Mouse (Mus musculus) large intestine, adult 2 months (tissue): Measurements from ENCODE around the gene Gm49325. TPM values are rescaled to one million over a fixed set of nuclear protein-coding genes. Genes with fewer than 3 reads are reported as not detected.
"Not testable (repeated sequence)": the region's sequence is repeated elsewhere in the genome, so short reads cannot be mapped to it uniquely, and the experiment has no call there.

Experiments used
- DNase-seq: peaks from one replicate; pipeline ENCODE4 v3.0.0-alpha.2; 2012; ENCODE audit warnings: low read depth, low spot score
- whole genome bisulfite sequencing: fragments of 180-500 bp; shearing (Covaris S2); methylation state at CpG from one replicate; pipeline ENCODE4 v1.1.7; 2018; 5-methylcytosine and 5-hydroxymethylcytosine counted together
- polyA plus RNA-seq: library from polyadenylated mRNA; depleted of rRNA; stranded (reverse); fragments of >200 nt; gene quantifications from 2 replicates; pipeline ENCODE4 v1.2.3, GENCODE M21; 2012; rRNA removed

The Gm49325 gene
- polyA plus RNA-seq, 1 experiment: not detected

- DNase-seq: no peak
- 60% methylated on average over 15 of the region's 15 CpGs for WGBS
Measured at GRCm38 (mm10) chr10:77658286-77658994, 52.4 kb downstream of the Gm49325 start.

- 48% methylated on average over 43 of the region's 43 CpGs for WGBS
- DNase-seq: no peak
Measured at GRCm38 (mm10) chr10:77663949-77664665, 58.1 kb downstream of the Gm49325 start.

- no peak for DNase-seq
Measured at GRCm38 (mm10) chr10:77666342-77666741, 60.3 kb downstream of the Gm49325 start.

GRCm38 (mm10) chr10:77667402-77667801, 61.4 kb downstream of the Gm49325 start:
- WGBS: 63% methylated on average over 4 of the region's 4 CpGs
- no peak for DNase-seq

More at GRCm38 (mm10) chr10:77666342-77666741, 60.3 kb downstream of the Gm49325 start:
- 18% methylated on average over 8 of the region's 8 CpGs for WGBS

- 37% methylated on average over 4 of the region's 4 CpGs for WGBS
- DNase-seq: no peak
Measured at GRCm38 (mm10) chr10:77670710-77671109, 64.7 kb downstream of the Gm49325 start.

GRCm38 (mm10) chr10:77671519-77671918, 65.5 kb downstream of the Gm49325 start:
- 21% methylated on average over 4 of the region's 4 CpGs for WGBS
- DNase-seq: no peak

GRCm38 (mm10) chr10:77673765-77674164, 67.8 kb downstream of the Gm49325 start:
- DNase-seq: no peak
- 64% methylated on average over 13 of the region's 13 CpGs for WGBS

GRCm38 (mm10) chr10:77677562-77677961, 71.6 kb downstream of the Gm49325 start:
- DNase-seq: no peak
- under 1% methylated on average over 35 of the region's 35 CpGs for WGBS

- no peak for DNase-seq
- WGBS: 75% methylated on average over 7 of the region's 7 CpGs
Measured at GRCm38 (mm10) chr10:77682994-77683393, 77.0 kb downstream of the Gm49325 start.

GRCm38 (mm10) chr10:77684181-77684580, 78.2 kb downstream of the Gm49325 start:
- DNase-seq: no peak

GRCm38 (mm10) chr10:77685895-77686664, 80.1 kb downstream of the Gm49325 start, which contains the start of gene Tspear:
TSS of gene Tspear (plus strand) at chr10:77686569.
- 9% methylated on average over 22 of the region's 22 CpGs for WGBS
- no peak for DNase-seq

More at GRCm38 (mm10) chr10:77684181-77684580, 78.2 kb downstream of the Gm49325 start:
- 44% methylated on average over 8 of the region's 8 CpGs for WGBS

- 47% methylated on average over 10 of the region's 10 CpGs for WGBS
- no peak for DNase-seq
Measured at GRCm38 (mm10) chr10:77687021-77687420, 81.0 kb downstream of the Gm49325 start.

- not testable (repeated sequence) for DNase-seq
- 37% methylated on average over 3 of the region's 3 CpGs for WGBS
Measured at GRCm38 (mm10) chr10:77690356-77690807, 84.4 kb downstream of the Gm49325 start, which contains the start of gene Gm19402. TSS of gene Gm19402 (minus strand) at chr10:77690757.

Other genes starting within 250 kb of the Gm49325 start
- 0.63 and 1.2 TPM in 2 replicates for gene Adarb1, start 187.9 kb upstream of the Gm49325 start, polyA plus RNA-seq
- gene Fam207a, start 90.4 kb upstream of the Gm49325 start, polyA plus RNA-seq: 31.2 and 32.0 TPM in 2 replicates
- 19.2 and 25.3 TPM in 2 replicates for gene Itgb2, start 75.9 kb upstream of the Gm49325 start, polyA plus RNA-seq
- 158 and 222 TPM in 2 replicates for gene Pttg1ip, start 24.5 kb upstream of the Gm49325 start, polyA plus RNA-seq
- 293 and 338 TPM in 2 replicates for gene Sumo3, start 100 bp upstream of the Gm49325 start, polyA plus RNA-seq
- 27.7 and 31.4 TPM in 2 replicates for gene Ube2g2, start 16.1 kb downstream of the Gm49325 start, polyA plus RNA-seq
- gene Tspear, start 80.4 kb downstream of the Gm49325 start, polyA plus RNA-seq: 0.52 and 0.94 TPM in 2 replicates
- not detected in 2 replicates for gene Gm19402, start 84.6 kb downstream of the Gm49325 start, polyA plus RNA-seq
- not detected in 2 replicates for gene Gm9508, start 91.0 kb downstream of the Gm49325 start, polyA plus RNA-seq
- gene Gm10272, start 100.4 kb downstream of the Gm49325 start, polyA plus RNA-seq: not detected in 2 replicates
- gene Gm10024, start 105.3 kb downstream of the Gm49325 start, polyA plus RNA-seq: not detected in 2 replicates
- not detected in 2 replicates for gene Gm10142, start 109.6 kb downstream of the Gm49325 start, polyA plus RNA-seq
- not detected in 2 replicates for gene Krtap12-1, start 114.4 kb downstream of the Gm49325 start, polyA plus RNA-seq
- gene Gm10100, start 120.3 kb downstream of the Gm49325 start, polyA plus RNA-seq: not detected in 2 replicates
- not detected in 2 replicates for gene Gm18596, start 136.4 kb downstream of the Gm49325 start, polyA plus RNA-seq
- gene Gm9736, start 145.2 kb downstream of the Gm49325 start, polyA plus RNA-seq: not detected in 2 replicates
- gene Gm3233, start 153.5 kb downstream of the Gm49325 start, polyA plus RNA-seq: not detected in 2 replicates
- not detected in 2 replicates for gene Gm3238, start 165.1 kb downstream of the Gm49325 start, polyA plus RNA-seq
- gene Gm7138, start 170.7 kb downstream of the Gm49325 start, polyA plus RNA-seq: not detected in 2 replicates
- not detected in 2 replicates for gene Gm3250, start 176.3 kb downstream of the Gm49325 start, polyA plus RNA-seq
- not detected in 2 replicates for gene Gm7137, start 182.0 kb downstream of the Gm49325 start, polyA plus RNA-seq
- gene Gm9639, start 188.9 kb downstream of the Gm49325 start, polyA plus RNA-seq: not detected in 2 replicates
- gene Gm19668, start 192.9 kb downstream of the Gm49325 start, polyA plus RNA-seq: not detected in 2 replicates
- not detected in 2 replicates for gene Gm9507, start 205.6 kb downstream of the Gm49325 start, polyA plus RNA-seq
- gene Gm2696, start 208.5 kb downstream of the Gm49325 start, polyA plus RNA-seq: not detected in 2 replicates
- not detected in 2 replicates for gene Krtap10-4, start 220.9 kb downstream of the Gm49325 start, polyA plus RNA-seq
- not detected in 2 replicates for gene Krtap10-10, start 229.8 kb downstream of the Gm49325 start, polyA plus RNA-seq
- not detected in 2 replicates for gene Gm36176, start 240.6 kb downstream of the Gm49325 start, polyA plus RNA-seq
- gene Gm10318, start 246.7 kb downstream of the Gm49325 start, polyA plus RNA-seq: not detected in 2 replicates